Mouse (Mus musculus) macrophage (primary cell): Measurements from ENCODE around the gene Gab3. TPM values are rescaled to one million over a fixed set of nuclear protein-coding genes. Genes with fewer than 3 reads are reported as not detected.
A peak's percentile ranks its signal among the peaks of the same experiment; 100 is the strongest.

Experiments
- H3K27ac ChIP-seq: fragments of 350-480 bp; formaldehyde crosslinking; 2 replicates; pipeline ENCODE4 v1.9.0; 2021
- H3K36me3 ChIP-seq: fragments of 350-480 bp; formaldehyde crosslinking; 2 replicates; pipeline ENCODE4 v1.9.0; 2021; ENCODE audit errors: inconsistent target
- H3K4me3 ChIP-seq: fragments of 350-480 bp; formaldehyde crosslinking; 2 replicates; pipeline ENCODE4 v1.9.0; 2021; ENCODE audit errors: inconsistent target
- H3K79me2 ChIP-seq: fragments of 350-480 bp; formaldehyde crosslinking; 2 replicates; pipeline ENCODE4 v1.9.0; 2021; ENCODE audit errors: inconsistent target
- WGBS: methylation state at CpG from one replicate; pipeline ENCODE4 v1.1.7; 2026; ENCODE audit warnings: inconsistent platforms; ENCODE audit not compliant: missing documents; 5-methylcytosine and 5-hydroxymethylcytosine counted together
- polyA plus RNA-seq: library from polyadenylated mRNA; stranded (reverse); fragments of 250-400 nt; gene quantifications from 3 replicates; pipeline ENCODE4 v1.2.4, GENCODE M21; 2018; ENCODE audit warnings: inconsistent platforms
- total RNA-seq, 78 experiments: library from RNA; depleted of rRNA; stranded (reverse); fragments of 250-400 nt; gene quantifications; 1 replicate in 9 of 78; 2 replicates in 24 of 78; 3 replicates in 43 of 78; 4 replicates in 2 of 78; pipeline ENCODE4 v1.2.4; 2018; ENCODE audit warnings: inconsistent platforms in 56 of 78

Gene Gab3
- 100 to 1,000 TPM in 1 of 26 experiments, 10 to 100 TPM in 18, 1 to 10 TPM in 7; 2.1 to 136 (median 34.4) TPM for total RNA-seq (2018; cell fraction: chromatin; rRNA removed)
- total RNA-seq (2018; cell fraction: cytosol; rRNA removed), result 10 to 100 TPM in 22 of 26 experiments, 1 to 10 TPM in 4; 5.4 to 33.8 (median 14.5) TPM
- 100 to 1,000 TPM in 2 of 26 experiments, 10 to 100 TPM in 19, 1 to 10 TPM in 5; 3.3 to 113 (median 22.9) TPM for total RNA-seq (2018; cell fraction: nucleus; rRNA removed)
- polyA plus RNA-seq, result 17.9 to 34.9 TPM (median 19.3 TPM) in 3 replicates

DNA sequence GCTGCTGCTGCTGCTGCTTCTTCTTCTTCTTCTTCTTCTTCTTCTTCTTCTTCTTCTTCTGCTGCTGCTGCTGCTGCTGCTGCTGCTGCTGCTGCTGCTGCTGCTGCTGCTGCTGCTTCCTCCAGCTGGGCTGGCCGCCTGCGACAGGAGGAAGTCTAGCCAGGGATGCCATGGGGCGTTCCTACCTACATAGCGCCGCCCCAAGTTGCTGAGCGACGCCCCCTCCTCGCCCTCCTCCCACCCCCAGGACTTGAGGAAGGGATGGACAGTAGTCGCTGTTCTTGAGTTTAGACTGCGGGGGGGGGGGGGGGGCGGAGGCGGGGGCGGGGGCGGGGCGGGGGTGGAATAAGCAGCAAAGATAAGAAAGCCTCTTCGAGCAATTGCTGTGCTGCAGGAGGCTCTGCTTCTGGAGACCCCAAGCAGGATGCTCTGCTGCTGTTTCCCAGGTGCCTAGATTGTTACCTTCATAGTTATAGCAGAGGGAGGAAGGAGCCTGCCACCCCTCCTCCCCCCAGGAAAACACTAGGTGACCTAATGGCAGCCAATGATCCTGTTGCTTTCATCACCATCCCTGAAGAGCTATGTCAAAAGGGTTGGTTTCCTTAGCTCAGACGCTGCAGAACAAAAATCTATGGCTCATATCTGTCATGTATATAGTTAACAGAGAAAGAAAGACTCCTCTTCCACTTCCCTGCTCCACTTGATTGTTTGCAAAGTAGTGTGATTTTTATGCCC is at the start of gene Gab3:
Gene Gab3, minus strand, starts transcription at position 685 of the 735 bp plus-strand sequence.
- H3K4me3 ChIP-seq, result peak within 1 kb of the TSS; percentile 63
- peak within 1 kb of the TSS; percentile 90 for H3K27ac ChIP-seq

DNA sequence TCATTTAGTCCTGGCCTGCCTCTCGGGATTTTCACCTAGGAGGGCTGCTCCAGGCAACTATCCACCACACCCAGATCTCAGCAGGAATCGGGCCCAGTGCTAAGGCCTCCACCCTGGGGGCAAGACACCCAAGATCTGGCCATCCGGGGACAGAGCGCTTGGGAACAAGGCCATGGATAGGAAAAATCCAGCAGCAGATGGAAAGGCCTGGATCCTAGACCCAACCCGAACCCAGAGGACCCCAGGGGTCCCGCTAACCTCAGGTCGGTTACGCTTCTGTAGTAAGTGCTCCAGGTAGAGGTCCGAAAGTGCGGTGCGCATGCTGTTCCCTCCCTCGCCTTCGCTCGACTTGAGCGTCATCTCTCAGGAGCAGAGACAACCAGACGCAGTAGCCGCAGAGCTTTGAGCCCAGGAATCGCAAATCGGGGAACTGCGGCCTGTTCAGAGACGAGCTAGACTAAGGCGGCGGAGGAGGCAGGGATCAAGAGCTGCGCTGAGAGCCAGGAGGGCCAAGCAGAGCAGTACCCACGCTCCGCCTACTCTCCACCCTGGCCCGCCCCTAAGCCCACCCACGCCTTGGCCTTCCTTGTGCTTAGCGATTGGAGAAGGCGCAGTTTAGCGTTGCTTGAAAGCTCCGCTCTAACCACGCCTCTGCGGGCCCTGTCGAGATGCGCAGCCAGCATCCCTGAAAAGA is 45.4 kb upstream of the Gab3 start, which contains the start of gene Mpp1:
Gene Mpp1, minus strand, starts transcription at position 550 of the 694 bp plus-strand sequence.
- peak within 1 kb of the TSS; percentile 71 for H3K4me3 ChIP-seq
- H3K27ac ChIP-seq, result peak within 1 kb of the TSS; percentile 91
- H3K36me3 ChIP-seq, result no peaks in the 10 kb centered on the region
- H3K79me2 ChIP-seq, result peaks cover 48% of the 10 kb centered on the region
- 20% methylated on average over 30 of the region's 36 CpGs for WGBS

More for the DNA sequence above, at the start of gene Gab3:
- Histone ChIP-seq H3K36me3 (no peaks in the 10 kb centered on the region), H3K79me2 (peaks cover 36% of the 10 kb centered on the region)
- WGBS, result 32% methylated on average over 2 of the region's 17 CpGs

DNA sequence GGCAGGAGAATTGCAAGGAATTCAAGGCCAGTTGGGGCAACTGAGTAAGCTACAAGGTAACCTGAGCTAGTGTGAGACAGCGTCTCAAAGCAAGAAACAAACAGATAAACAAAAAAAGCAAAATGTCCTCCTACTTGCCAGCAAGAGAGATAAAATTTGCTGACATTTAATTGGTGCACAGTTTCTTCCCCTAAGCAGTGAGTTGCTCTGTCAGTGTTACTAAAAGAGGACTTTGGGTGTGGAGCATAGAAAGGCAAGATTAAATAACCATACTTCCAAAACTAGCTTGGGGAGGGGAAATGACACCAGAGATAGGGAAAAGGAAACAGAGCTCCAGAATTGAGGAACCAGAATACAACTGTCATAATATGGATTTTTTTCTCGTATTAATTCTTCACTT is 44.2 kb upstream of the Gab3 start:
- peak overlapping the region; percentile 71 for H3K4me3 ChIP-seq
- peaks cover 59% of the 10 kb centered on the region for H3K79me2 ChIP-seq
- H3K36me3 ChIP-seq, result 0 out of 2 replicates have a peak, but pooled peaks cover 5% of the 10 kb centered on the region
- 45% methylated on average over 2 of the region's 2 CpGs for WGBS
- H3K27ac ChIP-seq, result peak overlapping the region; percentile 91

DNA sequence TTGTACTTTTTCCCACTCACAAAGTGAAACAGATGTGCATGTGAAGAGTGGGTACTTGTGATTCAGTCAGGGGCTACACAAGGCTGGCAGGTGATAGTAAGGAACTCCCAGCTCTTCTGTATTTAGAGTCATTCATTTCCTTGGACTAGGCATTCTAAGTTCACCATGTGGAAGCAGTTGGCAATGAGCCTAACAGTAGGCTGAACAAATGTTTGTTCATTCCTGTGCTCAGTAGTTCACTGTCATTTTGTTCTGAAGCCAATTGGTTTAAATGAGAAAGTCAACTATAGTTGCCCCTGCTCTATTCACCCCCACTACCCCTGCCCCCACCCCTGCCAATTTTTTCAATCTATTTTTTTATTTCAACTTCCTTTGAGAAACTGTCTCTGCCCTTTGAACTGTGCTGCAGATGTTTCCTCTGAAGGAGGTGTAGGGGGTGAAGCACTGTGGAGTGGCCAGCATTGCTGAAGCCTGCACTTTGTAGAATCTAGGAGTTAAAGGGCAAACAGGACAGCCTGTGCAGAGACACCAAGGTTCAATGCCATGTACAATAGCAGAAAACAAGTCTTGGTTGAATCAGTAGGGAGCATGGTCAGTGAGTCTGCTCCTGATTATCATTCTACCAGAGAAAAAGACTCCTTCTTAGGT is 43.2 kb upstream of the Gab3 start:
- peak overlapping the region; percentile 91 for H3K27ac ChIP-seq
- peak overlapping the region; percentile 71 for H3K4me3 ChIP-seq

DNA sequence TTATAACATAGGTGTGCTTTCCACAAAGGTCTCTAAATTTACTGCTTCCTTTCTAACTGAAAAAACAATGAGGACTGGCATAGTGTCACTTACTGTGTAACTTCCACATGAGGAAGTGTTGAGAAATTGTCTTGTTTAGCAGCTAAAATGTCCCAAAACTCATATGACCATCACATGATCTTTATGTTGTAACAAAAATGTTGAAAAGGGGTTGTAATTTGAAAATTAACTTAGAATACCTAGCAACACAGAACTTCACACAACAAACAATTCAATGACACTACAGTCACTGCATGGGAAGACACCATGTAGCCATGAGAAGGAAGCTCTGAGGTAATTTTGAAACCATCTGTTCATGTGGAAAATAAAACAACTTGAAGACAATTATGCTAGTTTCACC is 41.6 kb upstream of the Gab3 start:
- 0 out of 2 replicates have a peak, but pooled peaks cover 5% of the 10 kb centered on the region for H3K36me3 ChIP-seq
- no peak overlapping the region for H3K4me3 ChIP-seq
- H3K79me2 ChIP-seq, result peaks cover 82% of the 10 kb centered on the region
- peak overlapping the region; percentile 91 for H3K27ac ChIP-seq

More for the DNA sequence above, 43.2 kb upstream of the Gab3 start:
- peaks cover 70% of the 10 kb centered on the region for H3K79me2 ChIP-seq
- H3K36me3 ChIP-seq, result 0 out of 2 replicates have a peak, but pooled peaks cover 5% of the 10 kb centered on the region

DNA sequence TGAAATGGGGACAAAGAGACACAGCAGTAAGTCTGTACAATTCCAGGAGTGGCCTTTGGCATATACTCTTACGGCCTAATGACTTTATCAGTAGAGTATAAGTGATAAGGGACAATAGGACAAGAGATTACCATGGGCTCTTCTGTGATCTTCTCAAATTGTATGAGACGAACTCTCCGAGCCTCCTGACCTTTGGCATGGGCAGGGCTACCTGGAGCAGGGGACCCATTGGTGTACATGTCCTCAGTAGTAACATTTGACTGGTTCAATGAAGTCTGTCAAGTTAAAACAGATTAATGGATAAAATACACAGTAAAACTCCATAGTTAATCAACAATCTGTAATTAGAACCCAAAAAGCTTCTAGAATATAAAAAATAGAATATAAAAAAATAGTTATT is 40.3 kb upstream of the Gab3 start:
- Histone ChIP-seq H3K27ac (no peak overlapping the region), H3K4me3 (no peak overlapping the region), H3K36me3 (0 out of 2 replicates have a peak, but pooled peaks cover 5% of the 10 kb centered on the region), H3K79me2 (peaks cover 91% of the 10 kb centered on the region)
- 100% methylated on average over 3 of the region's 3 CpGs for WGBS

DNA sequence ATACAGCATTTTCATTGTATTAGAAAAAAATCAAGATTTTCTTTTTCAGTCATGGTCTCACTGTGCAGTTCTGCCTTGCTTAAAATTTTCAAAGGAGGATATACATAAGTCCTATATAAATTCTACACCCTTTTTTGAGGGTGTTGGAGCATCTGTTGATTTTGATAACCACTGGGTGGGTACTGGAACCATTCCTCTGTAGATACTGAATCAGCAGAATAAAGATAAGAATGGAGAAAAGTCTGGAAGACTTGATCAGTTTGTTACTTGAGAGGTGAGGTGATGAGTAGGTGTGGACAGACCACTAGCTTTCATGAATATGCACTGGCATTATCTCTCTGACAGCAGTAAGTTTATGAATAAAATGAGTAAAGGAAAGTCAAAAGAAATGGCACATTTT is 30.3 kb upstream of the Gab3 start:
- Histone ChIP-seq H3K27ac (no peak overlapping the region), H3K4me3 (no peak overlapping the region), H3K36me3 (peaks cover 22% of the 10 kb centered on the region; the same call in 1 of the 2 replicates), H3K79me2 (no peaks in the 10 kb centered on the region; the same call in 1 of the 2 replicates)

DNA sequence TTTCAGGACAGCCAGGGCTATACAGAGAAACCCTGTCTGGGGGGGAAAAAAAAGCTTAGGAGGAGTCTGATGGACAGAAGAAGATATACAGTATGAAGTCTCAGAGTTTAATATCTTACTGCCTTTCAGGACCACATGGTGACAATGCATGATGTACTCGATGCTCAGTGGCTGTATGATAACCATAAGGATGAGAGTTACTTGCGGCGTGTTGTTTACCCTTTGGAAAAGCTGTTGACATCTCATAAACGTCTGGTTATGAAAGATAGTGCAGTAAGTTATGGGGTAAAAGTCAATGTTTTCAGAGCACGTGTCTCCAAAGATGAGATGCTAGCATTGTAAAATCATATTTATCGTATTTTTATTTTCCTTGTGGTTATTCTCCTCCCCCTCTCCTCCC is 17.0 kb upstream of the Gab3 start:
- WGBS, result 83% methylated on average over 6 of the region's 6 CpGs
- H3K79me2 ChIP-seq, result peaks cover 2% of the 10 kb centered on the region
- no peak overlapping the region for H3K4me3 ChIP-seq
- no peaks in the 10 kb centered on the region for H3K36me3 ChIP-seq
- no peak overlapping the region for H3K27ac ChIP-seq

DNA sequence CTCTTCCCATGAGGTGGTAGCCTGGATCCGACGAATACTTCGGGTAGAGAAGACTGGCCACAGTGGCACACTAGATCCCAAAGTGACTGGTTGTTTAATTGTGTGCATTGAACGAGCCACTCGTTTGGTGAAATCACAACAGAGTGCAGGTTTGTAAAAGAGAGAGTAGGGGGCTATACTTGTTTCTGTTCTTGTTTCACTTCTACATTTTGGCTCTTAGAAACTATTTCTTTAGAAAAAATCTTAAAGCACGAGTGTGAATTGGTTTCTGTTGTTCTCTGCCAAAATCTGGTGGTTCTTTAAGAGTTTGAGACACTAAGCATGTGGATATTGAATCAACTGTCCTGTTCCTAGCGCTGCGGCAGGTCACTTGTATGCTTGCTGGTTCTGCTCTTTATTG is 13.5 kb upstream of the Gab3 start:
- no peak overlapping the region for H3K4me3 ChIP-seq
- no peaks in the 10 kb centered on the region for H3K36me3 ChIP-seq
- no peak overlapping the region for H3K27ac ChIP-seq
- H3K79me2 ChIP-seq, result peaks cover 5% of the 10 kb centered on the region
- 75% methylated on average over 8 of the region's 8 CpGs for WGBS

DNA sequence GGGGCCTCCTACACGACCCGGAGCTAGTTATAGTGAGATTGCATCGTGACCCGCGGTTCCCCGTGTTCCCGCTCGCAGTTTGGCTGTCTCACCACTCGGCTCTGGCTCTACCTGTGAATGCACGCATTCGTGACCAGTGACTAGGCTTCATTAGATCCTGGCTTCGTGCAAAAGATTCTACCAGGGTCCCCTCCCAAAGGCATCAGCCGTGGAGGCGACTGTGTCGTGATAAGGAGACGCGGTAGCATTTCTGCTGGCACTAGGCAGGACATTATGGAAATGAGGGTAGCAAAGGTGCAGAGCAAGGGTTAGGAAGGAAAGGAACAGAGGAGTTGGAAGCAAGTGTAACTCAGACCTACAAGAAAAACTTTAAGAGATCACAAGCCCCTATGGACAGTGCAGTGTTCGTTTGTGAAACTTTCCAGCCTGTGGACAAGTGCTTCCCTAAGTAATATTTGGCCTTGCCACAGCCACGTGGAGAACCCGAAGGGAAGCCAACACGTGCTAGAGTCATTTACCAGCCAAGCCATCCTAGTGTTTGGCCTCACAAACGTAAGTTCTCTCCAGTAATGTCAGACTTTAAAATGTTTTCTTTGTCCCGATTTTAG is 11.0 kb upstream of the Gab3 start:
- peaks cover 5% of the 10 kb centered on the region for H3K79me2 ChIP-seq
- H3K4me3 ChIP-seq, result peak overlapping the region; percentile 54
- 33% methylated on average over 20 of the region's 23 CpGs for WGBS
- no peaks in the 10 kb centered on the region for H3K36me3 ChIP-seq
- peak overlapping the region; percentile 50 for H3K27ac ChIP-seq

DNA sequence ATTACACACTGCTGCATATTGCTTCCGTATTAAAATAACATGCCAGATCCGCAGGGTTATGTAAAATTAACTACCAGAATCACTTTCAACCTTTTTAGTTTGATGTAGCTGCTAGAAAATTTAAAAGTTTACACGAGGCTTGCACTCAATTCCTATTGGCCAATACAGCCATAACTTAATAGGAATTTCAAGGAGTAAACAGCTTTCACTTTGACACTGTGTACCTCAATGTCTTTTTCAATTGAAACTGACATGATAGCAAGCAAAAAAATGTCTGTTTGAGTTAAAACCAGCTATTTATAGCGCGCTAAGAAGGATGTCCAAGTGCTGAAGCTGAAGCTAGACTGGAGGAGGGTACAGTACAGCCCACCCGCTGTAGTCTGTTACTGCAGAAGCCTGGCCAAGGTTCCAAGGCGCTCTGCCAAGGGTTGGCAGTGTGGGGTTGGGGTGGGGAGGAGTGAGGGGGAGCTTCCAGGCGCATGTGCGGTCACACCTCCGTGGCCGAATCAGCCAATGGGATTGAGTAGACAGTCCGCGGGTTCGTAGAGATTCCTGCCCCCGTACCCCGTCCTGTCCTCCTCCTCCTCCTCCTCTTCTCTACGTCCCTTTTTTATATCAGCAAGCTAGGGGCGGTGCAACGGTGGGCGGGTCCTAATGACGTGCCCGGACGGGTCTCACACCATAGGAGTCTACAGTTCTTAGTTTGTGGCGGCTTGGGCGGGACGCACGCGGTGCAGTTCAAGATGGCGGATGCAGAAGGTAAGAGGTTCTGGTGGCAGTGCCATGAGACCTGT is 10.3 kb upstream of the Gab3 start, which contains the start of gene Dkc1:
Gene Dkc1, plus strand, starts transcription at position 486 of the 794 bp plus-strand sequence.
- H3K79me2 ChIP-seq, result peaks cover 5% of the 10 kb centered on the region
- no peaks in the 10 kb centered on the region for H3K36me3 ChIP-seq
- H3K4me3 ChIP-seq, result peak within 1 kb of the TSS; percentile 54
- H3K27ac ChIP-seq, result peak within 1 kb of the TSS; percentile 50
- 22% methylated on average over 24 of the region's 29 CpGs for WGBS

DNA sequence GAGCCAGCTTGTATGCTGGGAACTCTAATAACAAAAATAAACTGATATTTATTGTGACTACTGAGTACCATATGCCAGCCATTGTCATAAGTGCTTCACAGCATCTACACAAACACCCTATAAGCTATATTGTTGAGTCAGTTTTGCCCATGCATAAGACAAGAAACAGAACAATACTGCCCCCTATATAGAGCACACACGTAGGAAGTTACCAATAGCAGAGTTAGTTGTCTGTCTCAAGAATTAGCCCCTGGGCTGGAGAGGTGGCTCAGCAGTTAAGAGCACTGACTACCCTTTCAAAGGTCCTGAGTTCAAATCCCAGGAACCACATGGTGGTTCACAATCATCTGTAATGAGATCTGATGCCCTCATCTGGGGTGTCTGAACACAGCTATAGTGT is 396 bp upstream of the Gab3 start:
- Histone ChIP-seq H3K36me3 (no peaks in the 10 kb centered on the region), H3K4me3 (no peak overlapping the region), H3K79me2 (peaks cover 30% of the 10 kb centered on the region), H3K27ac (no peak overlapping the region)
- 27% methylated on average over 1 of the region's 1 CpGs for WGBS

DNA sequence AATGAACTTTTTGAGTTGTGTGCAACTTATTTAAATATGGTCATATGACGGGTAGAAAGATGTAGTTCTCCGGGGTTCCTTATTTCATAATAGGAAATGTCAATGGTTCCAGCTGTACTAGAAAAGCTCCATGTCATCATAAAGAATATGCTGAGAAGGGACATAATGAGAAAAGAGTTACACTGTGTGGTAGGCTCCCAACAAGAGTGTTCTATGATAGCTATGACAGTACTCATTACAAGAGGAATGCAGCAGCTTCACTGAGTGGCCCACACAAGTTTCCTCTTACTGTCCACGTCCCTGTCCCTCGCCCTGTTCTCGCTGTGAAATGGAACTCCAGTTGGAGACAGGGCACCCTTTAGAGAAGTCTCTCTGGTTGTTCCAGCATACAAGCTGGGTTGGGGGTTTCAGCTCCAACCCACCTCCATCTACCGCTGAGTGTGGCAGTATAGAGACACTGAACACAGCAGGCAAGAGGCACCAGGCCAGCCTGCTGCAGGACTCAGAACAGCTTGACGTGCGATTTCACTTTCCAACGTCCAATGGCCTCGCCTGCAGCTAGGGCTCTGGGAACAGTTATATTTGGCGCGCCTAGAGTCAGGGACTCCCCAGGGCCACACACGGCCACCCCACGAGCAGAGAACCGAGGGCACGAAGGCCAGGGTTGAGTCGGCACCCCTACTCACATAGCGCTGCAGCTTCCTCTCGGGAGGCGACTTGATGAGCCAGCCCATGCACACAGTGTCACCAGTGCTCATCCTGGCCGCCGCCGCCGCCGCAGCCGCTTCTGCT is 1.1 kb downstream of the Gab3 start:
- Histone ChIP-seq H3K36me3 (no peaks in the 10 kb centered on the region), H3K4me3 (peak overlapping the region; percentile 63), H3K27ac (peak overlapping the region; percentile 90), H3K79me2 (peaks cover 41% of the 10 kb centered on the region)
- 27% methylated on average over 15 of the region's 26 CpGs for WGBS
